ENCODE assay signal across 22 mouse cellular contexts in the genomic region with DNA sequence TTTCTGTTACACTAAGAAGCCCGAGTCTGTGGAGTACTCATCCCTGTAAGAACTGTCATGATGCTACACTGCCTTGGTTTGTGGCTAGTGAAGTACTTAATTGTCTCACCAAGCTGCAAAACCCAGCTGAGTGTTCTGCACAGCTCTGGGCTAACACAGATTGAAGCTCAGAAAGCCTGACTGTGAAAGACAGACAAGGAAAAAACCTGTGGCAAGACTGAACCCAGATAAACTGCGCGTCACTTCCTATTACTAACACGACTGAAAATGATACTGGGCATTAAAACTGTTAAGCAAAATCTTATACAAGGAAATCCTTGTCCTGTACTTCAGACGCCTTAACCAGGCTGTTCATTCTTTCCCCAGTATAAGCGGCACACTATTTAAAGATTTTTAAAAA. TPM values are rescaled to one million over a fixed set of nuclear protein-coding genes. Genes with fewer than 3 reads are reported as not detected.
DNase-seq lines count a peak whose midpoint lies in the region; ATAC-seq and TF ChIP-seq lines count a peak whose summit lies in the region.
"Had no signal": no experiment of that assay in that cellular context is flagged by ENCODE, and none has a peak within 500 bp of the region (broad histone marks: within the 10 kb centered on the region; RNA-seq: fewer than 3 reads in every experiment).

No protein-coding gene starts in this region.

- TF ChIP-seq CTCF in gastrocnemius, adult 2 months (IDR thresholded peaks at IDR 0.05) = no peak
- no peak for TF ChIP-seq CTCF in midbrain, postnatal 0 days (IDR thresholded peaks at IDR 0.05)

- no peaks in the 10 kb centered on the region for H3K9me3 ChIP-seq in forebrain, embryonic 14.5 days (replicated peaks; ENCODE audit: control insufficient read depth, low read length)
- no peaks in the 10 kb centered on the region for H3K9me3 ChIP-seq in midbrain, postnatal 0 days (ENCODE audit: low read length)
- H3K9me3 ChIP-seq in midbrain, embryonic 11.5 days (ENCODE audit: control insufficient read depth, low read length) = no peaks in the 10 kb centered on the region
- H3K9me3 ChIP-seq: embryonic facial prominence, embryonic 13.5 days; forebrain, embryonic 12.5 days; heart, embryonic 10.5 days; hindbrain, embryonic 12.5 days had no signal

- H3K4me3 ChIP-seq in gastrocnemius, adult 2 months = no peak overlapping the region
- H3K4me3 ChIP-seq in forebrain, embryonic 14.5 days (ENCODE audit: low read depth, low read length) = no peak overlapping the region
- H3K4me3 ChIP-seq in midbrain, postnatal 0 days (ENCODE audit: low read depth, low read length) = no peak overlapping the region
- H3K4me3 ChIP-seq in midbrain, embryonic 11.5 days (ENCODE audit: low read depth, low read length) = no peak overlapping the region
- H3K4me3 ChIP-seq: embryonic facial prominence, embryonic 13.5 days; forebrain, embryonic 12.5 days; heart, embryonic 10.5 days; hindbrain, embryonic 12.5 days had no signal

- peaks cover 16% of the 10 kb centered on the region; the same call in 1 of the 2 replicates for H3K36me3 ChIP-seq in forebrain, embryonic 14.5 days (ENCODE audit: control insufficient read depth, insufficient read depth, low read length)
- H3K36me3 ChIP-seq in midbrain, postnatal 0 days (ENCODE audit: insufficient read depth, low read length) = 0 out of 2 replicates have a peak, but pooled peaks cover 8% of the 10 kb centered on the region
- no peaks in the 10 kb centered on the region for H3K36me3 ChIP-seq in midbrain, embryonic 11.5 days (ENCODE audit: control insufficient read depth, insufficient read depth, low read length)
- H3K36me3 ChIP-seq: heart, embryonic 10.5 days had no signal

- H3K27ac ChIP-seq in gastrocnemius, adult 2 months = no peak overlapping the region
- H3K27ac ChIP-seq in forebrain, embryonic 14.5 days (ENCODE audit: low read depth, low read length) = no peak overlapping the region
- no peak overlapping the region for H3K27ac ChIP-seq in midbrain, postnatal 0 days (ENCODE audit: low read depth, low read length)
- H3K27ac ChIP-seq in midbrain, embryonic 11.5 days (ENCODE audit: low read depth, low read length) = no peak overlapping the region
- H3K27ac ChIP-seq: embryonic facial prominence, embryonic 13.5 days; forebrain, embryonic 12.5 days; heart, embryonic 10.5 days; hindbrain, embryonic 12.5 days had no signal

- no peak overlapping the region for H3K4me2 ChIP-seq in forebrain, embryonic 14.5 days (ENCODE audit: low read length)
- H3K4me2 ChIP-seq in midbrain, postnatal 0 days (ENCODE audit: low read depth, low read length, poor library complexity, severe bottlenecking) = no peak overlapping the region
- no peak overlapping the region for H3K4me2 ChIP-seq in midbrain, embryonic 11.5 days
- H3K4me2 ChIP-seq: embryonic facial prominence, embryonic 13.5 days; forebrain, embryonic 12.5 days; hindbrain, embryonic 12.5 days had no signal

- intact Hi-C loops in gastrocnemius, adult 2 months (cut with DNase I) = no loop called here

- no peaks in the 10 kb centered on the region for H3K27me3 ChIP-seq in forebrain, embryonic 14.5 days (replicated peaks; ENCODE audit: control insufficient read depth, insufficient read depth, low read length)
- no peaks in the 10 kb centered on the region for H3K27me3 ChIP-seq in midbrain, postnatal 0 days (ENCODE audit: insufficient read depth, low read length)
- no peaks in the 10 kb centered on the region for H3K27me3 ChIP-seq in midbrain, embryonic 11.5 days (ENCODE audit: control insufficient read depth, insufficient read depth, low read length)
- H3K27me3 ChIP-seq: embryonic facial prominence, embryonic 13.5 days; forebrain, embryonic 12.5 days; hindbrain, embryonic 12.5 days; Patski had no signal

- 0 out of 2 replicates have a peak, but pooled peaks have one; percentile 52 for ATAC-seq in megakaryocyte-erythroid progenitor cell, adult 5-6 weeks (replicated peaks; ENCODE audit: low FRiP score, low TSS enrichment, poor library complexity, severe bottlenecking)
- no peak for ATAC-seq in forebrain, embryonic 14.5 days
- no peak for ATAC-seq in midbrain, postnatal 0 days (ENCODE audit: low FRiP score)
- no peak for ATAC-seq in midbrain, embryonic 11.5 days (ENCODE audit: low FRiP score)
- ATAC-seq: hindbrain, embryonic 16.5 days; Patski had no signal

- no peak overlapping the region for H3K9ac ChIP-seq in forebrain, embryonic 14.5 days (ENCODE audit: low read length)
- no peak overlapping the region for H3K9ac ChIP-seq in midbrain, postnatal 0 days (replicated peaks; ENCODE audit: low read length, poor library complexity, severe bottlenecking)
- H3K9ac ChIP-seq in midbrain, embryonic 11.5 days (ENCODE audit: low read length) = no peak overlapping the region
- H3K9ac ChIP-seq: embryonic facial prominence, embryonic 13.5 days; forebrain, embryonic 12.5 days; hindbrain, embryonic 12.5 days had no signal

- H3K4me1 ChIP-seq in forebrain, embryonic 14.5 days (ENCODE audit: control insufficient read depth, insufficient read depth, low read length) = no peaks in the 10 kb centered on the region
- no peaks in the 10 kb centered on the region for H3K4me1 ChIP-seq in midbrain, postnatal 0 days (ENCODE audit: insufficient read depth, low read length)
- H3K4me1 ChIP-seq in midbrain, embryonic 11.5 days (ENCODE audit: control insufficient read depth, insufficient read depth, low read length) = no peaks in the 10 kb centered on the region
- H3K4me1 ChIP-seq: forebrain, embryonic 12.5 days had no signal

- peak; percentile 3 for DNase-seq in gastrocnemius, adult 2 months
- DNase-seq in gastrocnemius, postnatal 25 days = no peak
- DNase-seq in T-cell, adult 2 months (ENCODE audit: low spot score) = peak; percentile 13
- DNase-seq in forebrain, embryonic 14.5 days (ENCODE audit: low spot score) = no peak
- DNase-seq in midbrain, postnatal 0 days (ENCODE audit: low spot score) = no peak
- DNase-seq in midbrain, embryonic 11.5 days (ENCODE audit: low spot score, missing footprints) = no peak
- DNase-seq: adrenal gland, adult 8-10 months; adrenal gland, postnatal 36 days; cerebellum, adult 11 months; cerebellum, adult 8-10 months; cerebellum, postnatal 25 days; heart, adult 18-20 months; heart, postnatal 10 days; heart, postnatal 4 days had no signal

- 88% methylated on average over 6 of the region's 6 CpGs for WGBS in forebrain, embryonic 14.5 days
- WGBS in midbrain, postnatal 0 days = 85% methylated on average over 6 of the region's 6 CpGs
- WGBS in midbrain, embryonic 11.5 days = 90% methylated on average over 6 of the region's 6 CpGs

RNA-seq across cellular contexts. Expression of gene Rnf157, which starts 33.3 kb away (rescaled TPM):
- 10 to 100 TPM; 24.3 to 32.0 TPM for total RNA-seq in gastrocnemius, adult 2 months (2021)
- 10 to 100 TPM; 21.8 to 31.4 TPM for total RNA-seq in gastrocnemius, postnatal 25 days (2021)
- 8.1 and 12.1 TPM in 2 replicates for total RNA-seq in megakaryocyte-erythroid progenitor cell, adult 5-6 weeks (2014; fragmentation: Nextera tagmentation)
- total RNA-seq in megakaryocyte-erythroid progenitor cell, adult 5-6 weeks (2017) = 2.7 and 11.3 TPM in 2 replicates
- 16.3 and 21.5 TPM in 2 replicates for polyA plus RNA-seq in forebrain, embryonic 14.5 days (2014; fragmentation: Nextera tagmentation; extraction: Ambion mirVana)
- 113 and 138 TPM in 2 replicates for total RNA-seq in midbrain, postnatal 0 days (2014; rRNA removed)
- 53.7 and 57.0 TPM in 2 replicates for polyA plus RNA-seq in midbrain, postnatal 0 days (2015; fragmentation: Nextera tagmentation; extraction: Ambion mirVana)
- 17.8 and 18.1 TPM in 2 replicates for polyA plus RNA-seq in midbrain, embryonic 11.5 days (2014; fragmentation: Nextera tagmentation; extraction: Ambion mirVana)

RNA-seq across cellular contexts. Expression of gene Foxj1, which starts 44.3 kb away (rescaled TPM):
- under 1 TPM in 1 of 2 experiments, not detected in 1; 0.14 TPM for total RNA-seq in gastrocnemius, adult 2 months (2021)
- under 1 TPM in 1 of 2 experiments, not detected in 1; 0.27 TPM for total RNA-seq in gastrocnemius, postnatal 25 days (2021)
- total RNA-seq in megakaryocyte-erythroid progenitor cell, adult 5-6 weeks (2014; fragmentation: Nextera tagmentation) = 0.26 TPM in 1 of 2 replicates, not detected in the other
- not detected in 2 replicates for total RNA-seq in megakaryocyte-erythroid progenitor cell, adult 5-6 weeks (2017)
- polyA plus RNA-seq in forebrain, embryonic 14.5 days (2014; fragmentation: Nextera tagmentation; extraction: Ambion mirVana) = 7.3 and 8.7 TPM in 2 replicates
- 24.1 and 37.5 TPM in 2 replicates for total RNA-seq in midbrain, postnatal 0 days (2014; rRNA removed)
- 9.6 and 12.1 TPM in 2 replicates for polyA plus RNA-seq in midbrain, postnatal 0 days (2015; fragmentation: Nextera tagmentation; extraction: Ambion mirVana)
- 3.5 and 3.8 TPM in 2 replicates for polyA plus RNA-seq in midbrain, embryonic 11.5 days (2014; fragmentation: Nextera tagmentation; extraction: Ambion mirVana)
- total RNA-seq: gastrocnemius, adult 8-10 months; heart, postnatal 10 days had no signal

RNA-seq across cellular contexts. Expression of gene Ubald2, which starts 54.4 kb away (rescaled TPM):
- total RNA-seq in gastrocnemius, adult 2 months (2021) = 10 to 100 TPM; 38.7 to 50.9 TPM
- 10 to 100 TPM; 35.9 to 40.4 TPM for total RNA-seq in gastrocnemius, postnatal 25 days (2021)
- 68.8 and 89.9 TPM in 2 replicates for total RNA-seq in megakaryocyte-erythroid progenitor cell, adult 5-6 weeks (2014; fragmentation: Nextera tagmentation)
- total RNA-seq in megakaryocyte-erythroid progenitor cell, adult 5-6 weeks (2017) = 65.8 and 93.3 TPM in 2 replicates
- polyA plus RNA-seq in forebrain, embryonic 14.5 days (2014; fragmentation: Nextera tagmentation; extraction: Ambion mirVana) = 95.5 and 100 TPM in 2 replicates
- 81.0 and 85.9 TPM in 2 replicates for total RNA-seq in midbrain, postnatal 0 days (2014; rRNA removed)
- polyA plus RNA-seq in midbrain, postnatal 0 days (2015; fragmentation: Nextera tagmentation; extraction: Ambion mirVana) = 40.1 and 40.9 TPM in 2 replicates
- polyA plus RNA-seq in midbrain, embryonic 11.5 days (2014; fragmentation: Nextera tagmentation; extraction: Ambion mirVana) = 72.3 and 83.0 TPM in 2 replicates

Comparison
In these comparisons a context has a peak if more than half of its experiments do, and no peak if none do; other contexts are left out.
1. DNase-seq: peak in gastrocnemius, adult 2 months (single experiment) and T-cell, adult 2 months (single experiment); none in gastrocnemius, postnatal 25 days (single experiment), forebrain, embryonic 14.5 days (single experiment), midbrain, postnatal 0 days (single experiment) and midbrain, embryonic 11.5 days (single experiment).
2. RNA of gene Foxj1, which starts 44.3 kb away (total RNA-seq): 24.1 to 37.5 TPM in midbrain, postnatal 0 days; 0.27 TPM in gastrocnemius, postnatal 25 days, 0.26 TPM in megakaryocyte-erythroid progenitor cell, adult 5-6 weeks and 0.14 TPM in gastrocnemius, adult 2 months; every median in the first group is over 10 times any median in the second.